Mouse (Mus musculus): Measurements from ENCODE around the gene Man1b1. TPM values are rescaled to one million over a fixed set of nuclear protein-coding genes. Genes with fewer than 3 reads are reported as not detected.

Man1b1 gene
- 10 to 100 TPM; 19.9 to 28.2 (median 22.5) TPM for total RNA-seq (2022)

- peak; percentile 100 for DNase-seq (ENCODE audit: low spot score)
Observed at GRCm38 (mm10) chr2:25332286-25333160, at the start of gene Man1b1. Gene Man1b1, plus strand, starts transcription at chr2:25332338.

- no peak for DNase-seq (ENCODE audit: low spot score)
Observed at GRCm38 (mm10) chr2:25285551-25285950, 46.6 kb upstream of the Man1b1 start.

- DNase-seq (ENCODE audit: low spot score) = no peak
Observed at GRCm38 (mm10) chr2:25286314-25286713, 45.8 kb upstream of the Man1b1 start.

- DNase-seq (ENCODE audit: low spot score) = no peak
Observed at GRCm38 (mm10) chr2:25286837-25287636, 45.1 kb upstream of the Man1b1 start.

GRCm38 (mm10) chr2:25287927-25288649 is 44.0 kb upstream of the Man1b1 start, which contains the start of gene Tmem210:
Gene Tmem210, plus strand, starts transcription at chr2:25288145.
- no peak for DNase-seq (ENCODE audit: low spot score)

GRCm38 (mm10) chr2:25288734-25289345 is 43.3 kb upstream of the Man1b1 start:
- DNase-seq (ENCODE audit: low spot score) = no peak

GRCm38 (mm10) chr2:25289651-25290050 is 42.5 kb upstream of the Man1b1 start, which contains the start of gene Lrrc26:
Gene Lrrc26, plus strand, starts transcription at chr2:25289915.
- DNase-seq (ENCODE audit: low spot score) = no peak

GRCm38 (mm10) chr2:25290101-25290815 is 41.9 kb upstream of the Man1b1 start:
- DNase-seq (ENCODE audit: low spot score) = no peak

- DNase-seq (ENCODE audit: low spot score) = no peak
Observed at GRCm38 (mm10) chr2:25290816-25291130, 41.4 kb upstream of the Man1b1 start.

GRCm38 (mm10) chr2:25291184-25292053 is 40.7 kb upstream of the Man1b1 start:
- no peak for DNase-seq (ENCODE audit: low spot score)

GRCm38 (mm10) chr2:25292054-25292544 is 40.0 kb upstream of the Man1b1 start:
- no peak for DNase-seq (ENCODE audit: low spot score)

- peak; percentile 74 for DNase-seq (ENCODE audit: low spot score)
Observed at GRCm38 (mm10) chr2:25292856-25293255, 39.3 kb upstream of the Man1b1 start.

- DNase-seq (ENCODE audit: low spot score) = no peak
Observed at GRCm38 (mm10) chr2:25293706-25294105, 38.4 kb upstream of the Man1b1 start.

GRCm38 (mm10) chr2:25297093-25297492 is 35.0 kb upstream of the Man1b1 start:
- DNase-seq (ENCODE audit: low spot score) = no peak

- DNase-seq (ENCODE audit: low spot score) = no peak
Observed at GRCm38 (mm10) chr2:25298046-25298445, 34.1 kb upstream of the Man1b1 start.

- no peak for DNase-seq (ENCODE audit: low spot score)
Observed at GRCm38 (mm10) chr2:25303452-25303851, 28.7 kb upstream of the Man1b1 start.

GRCm38 (mm10) chr2:25303931-25304656 is 28.0 kb upstream of the Man1b1 start:
- DNase-seq (ENCODE audit: low spot score) = no peak

GRCm38 (mm10) chr2:25304657-25305541 is 27.2 kb upstream of the Man1b1 start:
- no peak for DNase-seq (ENCODE audit: low spot score)

Data from heart, adult 8-10 months (tissue).